Mouse (Mus musculus): ENCODE data around the gene Zbtb16.

Zbtb16 gene

GRCm38 (mm10) chr9:48733817-48734544 lies 102.0 kb downstream of the Zbtb16 start:
- in situ Hi-C loops (cut with MboI; ENCODE audit: unreplicated experiment in 2 of 2), result no loop called here

GRCm38 (mm10) chr9:48733083-48733482 lies 102.9 kb downstream of the Zbtb16 start:
- in situ Hi-C loops (cut with MboI; ENCODE audit: unreplicated experiment in 2 of 2), result no loop called here

GRCm38 (mm10) chr9:48731651-48732536 lies 104.1 kb downstream of the Zbtb16 start:
- in situ Hi-C loops (cut with MboI; ENCODE audit: unreplicated experiment in 2 of 2), result no loop called here

- in situ Hi-C loops (cut with MboI; ENCODE audit: unreplicated experiment in 2 of 2), result no loop called here
Measured at GRCm38 (mm10) chr9:48730446-48730979, 105.5 kb downstream of the Zbtb16 start.

GRCm38 (mm10) chr9:48729471-48729870 lies 106.6 kb downstream of the Zbtb16 start:
- in situ Hi-C loops (cut with MboI; ENCODE audit: unreplicated experiment in 2 of 2), result no loop called here

GRCm38 (mm10) chr9:48728731-48729123 lies 107.3 kb downstream of the Zbtb16 start:
- in situ Hi-C loops (cut with MboI; ENCODE audit: unreplicated experiment in 2 of 2), result no loop called here

GRCm38 (mm10) chr9:48728083-48728730 lies 107.8 kb downstream of the Zbtb16 start:
- in situ Hi-C loops (cut with MboI; ENCODE audit: unreplicated experiment in 2 of 2), result no loop called here

- in situ Hi-C loops (cut with MboI; ENCODE audit: unreplicated experiment in 2 of 2), result no loop called here
Measured at GRCm38 (mm10) chr9:48726341-48726740, 109.7 kb downstream of the Zbtb16 start.

- in situ Hi-C loops (cut with MboI; ENCODE audit: unreplicated experiment in 2 of 2), result no loop called here
Measured at GRCm38 (mm10) chr9:48725918-48726317, 110.1 kb downstream of the Zbtb16 start.

GRCm38 (mm10) chr9:48725161-48725560 lies 110.9 kb downstream of the Zbtb16 start:
- in situ Hi-C loops (cut with MboI; ENCODE audit: unreplicated experiment in 2 of 2), result no loop called here

- in situ Hi-C loops (cut with MboI; ENCODE audit: unreplicated experiment in 2 of 2), result no loop called here
Measured at GRCm38 (mm10) chr9:48724733-48725132, 111.3 kb downstream of the Zbtb16 start.

- in situ Hi-C loops (cut with MboI; ENCODE audit: unreplicated experiment in 2 of 2), result no loop called here
Measured at GRCm38 (mm10) chr9:48723511-48724304, 112.3 kb downstream of the Zbtb16 start.

GRCm38 (mm10) chr9:48723025-48723424 lies 113.0 kb downstream of the Zbtb16 start:
- in situ Hi-C loops (cut with MboI; ENCODE audit: unreplicated experiment in 2 of 2), result no loop called here

GRCm38 (mm10) chr9:48722261-48722920 lies 113.6 kb downstream of the Zbtb16 start:
- in situ Hi-C loops (cut with MboI; ENCODE audit: unreplicated experiment in 2 of 2), result no loop called here

- in situ Hi-C loops (cut with MboI; ENCODE audit: unreplicated experiment in 2 of 2), result no loop called here
Measured at GRCm38 (mm10) chr9:48721655-48722054, 114.4 kb downstream of the Zbtb16 start.

GRCm38 (mm10) chr9:48721172-48721571 lies 114.8 kb downstream of the Zbtb16 start:
- in situ Hi-C loops (cut with MboI; ENCODE audit: unreplicated experiment in 2 of 2), result no loop called here

GRCm38 (mm10) chr9:48720251-48720963 lies 115.6 kb downstream of the Zbtb16 start:
- in situ Hi-C loops (cut with MboI; ENCODE audit: unreplicated experiment in 2 of 2), result no loop called here

GRCm38 (mm10) chr9:48719619-48720018 lies 116.4 kb downstream of the Zbtb16 start:
- in situ Hi-C loops (cut with MboI; ENCODE audit: unreplicated experiment in 2 of 2), result no loop called here

- in situ Hi-C loops (cut with MboI; ENCODE audit: unreplicated experiment in 2 of 2), result no loop called here
Measured at GRCm38 (mm10) chr9:48716549-48716948, 119.5 kb downstream of the Zbtb16 start.

All from v-Abl transformed pro-B cells (cell line).